Mouse (Mus musculus) C2C12 (cell line): ENCODE measurements around the gene Banp.

Source experiments
- CEBPB ChIP-seq: IDR thresholded peaks from one replicate; pipeline ENCODE4 v1.6.1; 2011; ENCODE audit warnings: low read depth, mild to moderate bottlenecking, control low read depth, moderate library complexity
- CTCF ChIP-seq: IDR thresholded peaks from one replicate; pipeline ENCODE4 v1.5.1; 2011; ENCODE audit not compliant: control insufficient read depth, insufficient read depth, insufficient read length
- FOSL1 ChIP-seq: IDR thresholded peaks from one replicate; pipeline ENCODE4 v1.8.0; 2011; ENCODE audit warnings: mild to moderate bottlenecking, low read length; ENCODE audit not compliant: poor library complexity, insufficient read depth, severe bottlenecking
- MAX ChIP-seq: IDR thresholded peaks from one replicate; pipeline ENCODE4 v1.6.1; 2011; ENCODE audit warnings: mild to moderate bottlenecking, control low read depth
- MYOD1 ChIP-seq: IDR thresholded peaks from one replicate; pipeline ENCODE4 v1.6.1; 2011; ENCODE audit warnings: low read depth; ENCODE audit not compliant: control insufficient read depth, insufficient read length
- MYOG ChIP-seq: IDR thresholded peaks from one replicate; pipeline ENCODE4 v1.6.1; 2011; ENCODE audit not compliant: control insufficient read depth, insufficient read length; ENCODE audit errors: extremely low read depth
- USF1 ChIP-seq: IDR thresholded peaks from one replicate; pipeline ENCODE4 v1.6.1; 2011; ENCODE audit warnings: low read depth, mild to moderate bottlenecking, control low read depth, moderate library complexity

DNA sequence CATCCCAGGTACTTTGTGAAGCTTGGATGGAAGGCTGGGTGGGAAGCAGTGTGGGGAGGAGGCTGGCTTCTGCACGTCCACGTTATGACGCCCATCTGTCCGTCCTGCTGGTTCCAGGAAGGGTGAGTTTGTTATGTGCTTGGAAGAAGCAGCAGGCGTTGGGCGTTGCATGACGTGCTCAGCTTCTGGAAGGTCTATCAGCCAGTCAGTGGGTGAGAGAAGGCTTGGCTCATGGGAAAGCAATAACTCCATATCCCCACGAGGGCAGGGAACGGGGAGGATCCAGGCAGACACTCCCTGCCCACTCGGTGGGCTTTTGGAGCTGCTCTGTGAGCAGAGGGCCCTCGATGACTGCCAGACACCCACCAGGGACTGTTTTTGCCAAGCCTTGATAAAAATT is 119.7 kb downstream of the Banp start:
- no peak for TF ChIP-seq CTCF
- no peak for TF ChIP-seq MYOD1
- TF ChIP-seq MAX = no peak
- no peak for TF ChIP-seq MYOG
- TF ChIP-seq FOSL1 = no peak
- no peak for TF ChIP-seq USF1
- TF ChIP-seq CEBPB = no peak
